Mouse (Mus musculus) large intestine, adult 2 months (tissue): Measurements from ENCODE around the gene Kcnh2. TPM values are rescaled to one million over a fixed set of nuclear protein-coding genes. Genes with fewer than 3 reads are reported as not detected.

Source experiments
- DNase-seq: peaks from one replicate; pipeline ENCODE4 v3.0.0-alpha.2; 2012; ENCODE audit warnings: low read depth, low spot score
- WGBS: fragments of 180-500 bp; shearing (Covaris S2); methylation state at CpG from one replicate; pipeline ENCODE4 v1.1.7; 2018; 5-methylcytosine and 5-hydroxymethylcytosine counted together
- polyA plus RNA-seq: library from polyadenylated mRNA; depleted of rRNA; stranded (reverse); fragments of >200 nt; gene quantifications from 2 replicates; pipeline ENCODE4 v1.2.3, GENCODE M21; 2012; rRNA removed

The Kcnh2 gene
- polyA plus RNA-seq, 1 experiment: 17.6 TPM

- 73% methylated on average over 10 of the region's 10 CpGs for WGBS
- DNase-seq: no peak
These were observed 73.2 kb downstream of the Kcnh2 start for GRCm38 (mm10) chr5:24278206-24278605.

- 49% methylated on average over 9 of the region's 9 CpGs for WGBS
These were observed 77.5 kb downstream of the Kcnh2 start for GRCm38 (mm10) chr5:24273683-24274621.

GRCm38 (mm10) chr5:24270941-24271340 lies 80.5 kb downstream of the Kcnh2 start:
- 69% methylated on average over 4 of the region's 4 CpGs for WGBS
- DNase-seq: no peak

More at GRCm38 (mm10) chr5:24273683-24274621, 77.5 kb downstream of the Kcnh2 start:
- no peak for DNase-seq

Other genes with a start within 250 kb of the Kcnh2 start
- 3.8 and 4.5 TPM in 2 replicates for gene Nupl2, start 186.6 kb downstream of the Kcnh2 start, polyA plus RNA-seq
- 3.1 and 4.3 TPM in 2 replicates for gene Nos3, start 13.2 kb upstream of the Kcnh2 start, polyA plus RNA-seq
- gene Atg9b, start 40.5 kb upstream of the Kcnh2 start, polyA plus RNA-seq: 0.93 and 1.0 TPM in 2 replicates
- 57.7 and 79.6 TPM in 2 replicates for gene Abcb8, start 42.1 kb upstream of the Kcnh2 start, polyA plus RNA-seq
- 0.38 and 1.1 TPM in 2 replicates for gene Asic3, start 61.8 kb upstream of the Kcnh2 start, polyA plus RNA-seq
- 59.2 and 62.5 TPM in 2 replicates for gene Cdk5, start 71.9 kb upstream of the Kcnh2 start, polyA plus RNA-seq
- gene Slc4a2, start 72.2 kb upstream of the Kcnh2 start, polyA plus RNA-seq: 66.2 and 89.9 TPM in 2 replicates
- 185 and 240 TPM in 2 replicates for gene Fastk, start 93.7 kb upstream of the Kcnh2 start, polyA plus RNA-seq
- 65.4 and 70.3 TPM in 2 replicates for gene Tmub1, start 96.2 kb upstream of the Kcnh2 start, polyA plus RNA-seq
- gene Agap3, start 100.6 kb upstream of the Kcnh2 start, polyA plus RNA-seq: 30.4 and 37.2 TPM in 2 replicates
- gene Gbx1, start 175.6 kb upstream of the Kcnh2 start, polyA plus RNA-seq: 0.02 TPM in 1 of 2 replicates, not detected in the other
- gene Asb10, start 189.4 kb upstream of the Kcnh2 start, polyA plus RNA-seq: 0.14 and 0.20 TPM in 2 replicates
- gene 4931409K22Rik, start 205.2 kb upstream of the Kcnh2 start, polyA plus RNA-seq: not detected in 2 replicates
- gene Abcf2, start 225.9 kb upstream of the Kcnh2 start, polyA plus RNA-seq: 33.9 and 36.5 TPM in 2 replicates
- gene Chpf2, start 235.1 kb upstream of the Kcnh2 start, polyA plus RNA-seq: 13.5 and 17.4 TPM in 2 replicates